In the genomic region with DNA sequence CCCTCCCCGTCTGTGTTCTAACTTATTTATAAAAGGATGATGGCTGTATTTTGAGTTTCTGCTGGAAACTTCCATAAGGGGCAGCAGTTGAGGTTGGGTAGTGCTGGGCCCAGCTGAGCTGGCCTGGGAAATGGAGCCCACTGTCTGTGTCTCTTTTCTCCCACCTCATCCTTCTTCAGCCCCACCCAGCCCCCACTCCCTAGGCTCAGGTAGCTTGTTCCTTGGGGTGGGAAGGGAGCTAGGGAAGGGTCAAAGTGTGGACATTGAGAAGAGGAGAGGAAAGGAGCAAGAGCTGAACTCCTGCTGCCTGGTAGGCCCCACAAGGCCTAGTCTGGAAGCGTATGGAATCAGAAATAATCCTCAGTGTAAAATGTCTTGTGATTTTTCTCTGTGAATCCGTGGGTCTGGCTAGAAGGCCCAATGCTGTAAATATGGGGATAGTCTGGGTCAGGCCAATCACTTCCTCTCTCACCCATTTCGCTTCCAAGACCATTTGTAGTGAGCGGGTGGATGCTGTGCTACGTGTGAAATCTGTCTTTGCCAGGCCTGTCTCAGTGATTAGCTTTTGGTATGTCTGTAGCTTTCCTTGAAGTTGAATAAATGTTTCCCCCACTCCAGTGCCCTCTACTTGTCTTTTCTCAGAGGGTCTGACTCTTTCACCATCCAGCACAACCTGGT, we compare ENCODE assay signal across 19 mouse cellular contexts. TPM values are rescaled to one million over a fixed set of nuclear protein-coding genes. Genes with fewer than 3 reads are reported as not detected.
DNase-seq lines count a peak whose midpoint lies in the region; ATAC-seq and TF ChIP-seq lines count a peak whose summit lies in the region.
"Had no signal": no experiment of that assay in that cellular context is flagged by ENCODE, and none has a peak within 500 bp of the region (broad histone marks: within the 10 kb centered on the region; RNA-seq: fewer than 3 reads in every experiment).

No protein-coding gene starts in this region.

- peak overlapping the region; percentile 62 for H3K4me2 ChIP-seq in hindbrain, embryonic 12.5 days (replicated peaks)
- H3K4me2 ChIP-seq in intestine, embryonic 16.5 days (ENCODE audit: low read depth, low read length), result peak overlapping the region; percentile 79
- H3K4me2 ChIP-seq in neural tube, embryonic 14.5 days (ENCODE audit: low read depth, low read length), result peak overlapping the region; percentile 100
- H3K4me2 ChIP-seq: embryonic facial prominence, embryonic 12.5 days had no signal

- DNase-seq in kidney, adult 2 months, result peak; percentile 33
- no peak for DNase-seq in kidney, adult 11 months
- DNase-seq in layer of hippocampus, adult 11-12 months (ENCODE audit: low spot score), result no peak
- no peak for DNase-seq in gastrocnemius, postnatal 4 days (ENCODE audit: low spot score in 2 of 2)
- no peak for DNase-seq in B cell, adult 2 months
- DNase-seq: adrenal gland, adult 8-10 months; cerebellum, postnatal 14 days; layer of hippocampus, postnatal 36 days had no signal

- H3K27me3 ChIP-seq in kidney, adult 2 months (replicated peaks; ENCODE audit: control insufficient read depth, insufficient read depth, low read length), result no peaks in the 10 kb centered on the region
- H3K27me3 ChIP-seq in hindbrain, embryonic 12.5 days, result peaks cover 97% of the 10 kb centered on the region
- H3K27me3 ChIP-seq in intestine, embryonic 16.5 days (replicated peaks; ENCODE audit: control insufficient read depth, insufficient read depth, low read length), result peaks cover 13% of the 10 kb centered on the region
- no peaks in the 10 kb centered on the region for H3K27me3 ChIP-seq in neural tube, embryonic 14.5 days (ENCODE audit: control insufficient read depth, insufficient read depth, low read length)

- no peak for TF ChIP-seq POLR2A in kidney, adult 2 months (IDR thresholded peaks at IDR 0.05; ENCODE audit: low read depth, low read length)

- H3K27ac ChIP-seq in kidney, adult 2 months (ENCODE audit: insufficient read depth, low read depth, low read length), result peak overlapping the region; percentile 92
- H3K27ac ChIP-seq in hindbrain, embryonic 12.5 days, result peak overlapping the region; percentile 90
- peak overlapping the region; percentile 81 for H3K27ac ChIP-seq in intestine, embryonic 16.5 days (ENCODE audit: low read length)
- H3K27ac ChIP-seq in neural tube, embryonic 14.5 days (ENCODE audit: low read depth, low read length), result peak overlapping the region; percentile 100
- H3K27ac ChIP-seq: embryonic facial prominence, embryonic 12.5 days; forebrain, embryonic 10.5 days; limb, embryonic 12.5 days had no signal

- 40% methylated on average over 6 of the region's 6 CpGs for WGBS in kidney, adult 2 months
- 19% methylated on average over 6 of the region's 6 CpGs for WGBS in hindbrain, embryonic 12.5 days
- 53% methylated on average over 6 of the region's 6 CpGs for WGBS in intestine, embryonic 16.5 days
- WGBS in neural tube, embryonic 14.5 days, result 16% methylated on average over 6 of the region's 6 CpGs

- no peaks in the 10 kb centered on the region for H3K9me3 ChIP-seq in hindbrain, embryonic 12.5 days (replicated peaks)
- H3K9me3 ChIP-seq in intestine, embryonic 16.5 days (ENCODE audit: control insufficient read depth, low read length), result no peaks in the 10 kb centered on the region
- H3K9me3 ChIP-seq in neural tube, embryonic 14.5 days (ENCODE audit: control insufficient read depth, low read length), result no peaks in the 10 kb centered on the region
- H3K9me3 ChIP-seq: embryonic facial prominence, embryonic 12.5 days; forebrain, embryonic 10.5 days; limb, embryonic 12.5 days had no signal

- no peak for ATAC-seq in hindbrain, embryonic 12.5 days (ENCODE audit: low FRiP score)
- ATAC-seq in intestine, embryonic 16.5 days, result no peak
- ATAC-seq in neural tube, embryonic 14.5 days (ENCODE audit: low read depth), result no peak

- no peak for TF ChIP-seq CTCF in kidney, adult 2 months (conservative IDR thresholded peaks at IDR 0.05; ENCODE audit: insufficient read depth, insufficient read length, low read depth, low read length)

- peaks cover 12% of the 10 kb centered on the region; the same call in 1 of the 2 replicates for H3K4me1 ChIP-seq in kidney, adult 2 months (ENCODE audit: control insufficient read depth, insufficient read depth, low read length)
- H3K4me1 ChIP-seq in hindbrain, embryonic 12.5 days, result no peaks in the 10 kb centered on the region; the same call in 1 of the 2 replicates
- H3K4me1 ChIP-seq in intestine, embryonic 16.5 days (ENCODE audit: control insufficient read depth, insufficient read depth, low read length), result peaks cover 28% of the 10 kb centered on the region
- H3K4me1 ChIP-seq in neural tube, embryonic 14.5 days (ENCODE audit: control insufficient read depth, insufficient read depth, low read length), result peaks cover 57% of the 10 kb centered on the region
- H3K4me1 ChIP-seq: embryonic facial prominence, embryonic 12.5 days had no signal

- peak overlapping the region; percentile 73 for H3K9ac ChIP-seq in hindbrain, embryonic 12.5 days
- peak overlapping the region; percentile 81 for H3K9ac ChIP-seq in intestine, embryonic 16.5 days (ENCODE audit: low read depth, low read length)
- peak overlapping the region; percentile 100 for H3K9ac ChIP-seq in neural tube, embryonic 14.5 days (replicated peaks; ENCODE audit: low read depth, low read length)
- H3K9ac ChIP-seq: embryonic facial prominence, embryonic 12.5 days; limb, embryonic 12.5 days had no signal

- peaks cover 2% of the 10 kb centered on the region; the same call in 1 of the 2 replicates for H3K36me3 ChIP-seq in kidney, adult 2 months (ENCODE audit: control insufficient read depth, insufficient read depth, low read length)
- no peaks in the 10 kb centered on the region for H3K36me3 ChIP-seq in hindbrain, embryonic 12.5 days
- H3K36me3 ChIP-seq in intestine, embryonic 16.5 days (ENCODE audit: control insufficient read depth, insufficient read depth, low read length), result no peaks in the 10 kb centered on the region
- peaks cover 37% of the 10 kb centered on the region for H3K36me3 ChIP-seq in neural tube, embryonic 14.5 days (ENCODE audit: control insufficient read depth, insufficient read depth, low read length)
- H3K36me3 ChIP-seq: embryonic facial prominence, embryonic 12.5 days; forebrain, embryonic 10.5 days; limb, embryonic 12.5 days had no signal

- H3K4me3 ChIP-seq in kidney, adult 2 months (ENCODE audit: insufficient read depth, low read depth, low read length), result peak overlapping the region; percentile 57
- peak overlapping the region; percentile 36 for H3K4me3 ChIP-seq in hindbrain, embryonic 12.5 days
- peak overlapping the region; percentile 50 for H3K4me3 ChIP-seq in intestine, embryonic 16.5 days (ENCODE audit: low read length)
- peak overlapping the region; percentile 95 for H3K4me3 ChIP-seq in neural tube, embryonic 14.5 days (ENCODE audit: low read depth, low read length)
- H3K4me3 ChIP-seq: embryonic facial prominence, embryonic 12.5 days; forebrain, embryonic 10.5 days; myocyte had no signal

RNA-seq across cellular contexts. Expression of gene Hoxb5, which starts 2.5 kb away (rescaled TPM):
- polyA plus RNA-seq in kidney, adult 2 months (2012; rRNA removed), result 7.7 and 8.4 TPM in 2 replicates
- 74.3 and 126 TPM in 2 replicates for polyA plus RNA-seq in hindbrain, embryonic 12.5 days (2016; fragmentation: Nextera tagmentation; extraction: Ambion mirVana)
- 26.4 and 28.7 TPM in 2 replicates for polyA plus RNA-seq in intestine, embryonic 16.5 days (2015; fragmentation: Nextera tagmentation; extraction: Ambion mirVana)
- 49.1 and 52.4 TPM in 2 replicates for polyA plus RNA-seq in neural tube, embryonic 14.5 days (2014; fragmentation: Nextera tagmentation; extraction: Ambion mirVana)
- 1 to 10 TPM in 1 of 2 experiments, under 1 TPM in 1; 0.80 to 1.1 TPM for total RNA-seq in gastrocnemius, postnatal 4 days (2021)
- total RNA-seq: layer of hippocampus, postnatal 36 days had no signal
- polyA plus RNA-seq: C2C12; forebrain, embryonic 10.5 days; myocyte had no signal

RNA-seq across cellular contexts. Expression of gene Hoxb4, which starts 12.4 kb away (rescaled TPM):
- polyA plus RNA-seq in kidney, adult 2 months (2012; rRNA removed), result 12.6 and 14.6 TPM in 2 replicates
- 7.7 and 8.1 TPM in 2 replicates for polyA plus RNA-seq in hindbrain, embryonic 12.5 days (2016; fragmentation: Nextera tagmentation; extraction: Ambion mirVana)
- polyA plus RNA-seq in intestine, embryonic 16.5 days (2015; fragmentation: Nextera tagmentation; extraction: Ambion mirVana), result 1.8 and 2.0 TPM in 2 replicates
- 3.4 and 4.1 TPM in 2 replicates for polyA plus RNA-seq in neural tube, embryonic 14.5 days (2014; fragmentation: Nextera tagmentation; extraction: Ambion mirVana)
- under 1 TPM; 0.57 to 0.91 TPM for total RNA-seq in gastrocnemius, postnatal 4 days (2021)
- total RNA-seq: layer of hippocampus, postnatal 36 days had no signal
- polyA plus RNA-seq: forebrain, embryonic 10.5 days; myocyte had no signal

RNA-seq across cellular contexts. Expression of gene Hoxb6, which starts 13.4 kb away (rescaled TPM):
- 62.7 and 67.9 TPM in 2 replicates for polyA plus RNA-seq in kidney, adult 2 months (2012; rRNA removed)
- 60.0 and 64.5 TPM in 2 replicates for polyA plus RNA-seq in hindbrain, embryonic 12.5 days (2016; fragmentation: Nextera tagmentation; extraction: Ambion mirVana)
- 11.1 and 11.3 TPM in 2 replicates for polyA plus RNA-seq in intestine, embryonic 16.5 days (2015; fragmentation: Nextera tagmentation; extraction: Ambion mirVana)
- 138 and 141 TPM in 2 replicates for polyA plus RNA-seq in neural tube, embryonic 14.5 days (2014; fragmentation: Nextera tagmentation; extraction: Ambion mirVana)
- total RNA-seq in gastrocnemius, postnatal 4 days (2021), result 1 to 10 TPM in 1 of 2 experiments, under 1 TPM in 1; 0.62 to 1.3 TPM
- total RNA-seq: granulocyte monocyte progenitor cell, adult 5-6 weeks; layer of hippocampus, postnatal 36 days had no signal
- polyA plus RNA-seq: embryonic facial prominence, embryonic 12.5 days; forebrain, embryonic 10.5 days; heart, embryonic 16.5 days; myocyte had no signal

RNA-seq across cellular contexts. Expression of gene Hoxb3, which starts 17.5 kb away (rescaled TPM):
- polyA plus RNA-seq in kidney, adult 2 months (2012; rRNA removed), result 10.1 and 14.1 TPM in 2 replicates
- polyA plus RNA-seq in hindbrain, embryonic 12.5 days (2016; fragmentation: Nextera tagmentation; extraction: Ambion mirVana), result 15.3 and 19.3 TPM in 2 replicates
- 1.4 and 1.5 TPM in 2 replicates for polyA plus RNA-seq in intestine, embryonic 16.5 days (2015; fragmentation: Nextera tagmentation; extraction: Ambion mirVana)
- 13.5 and 13.9 TPM in 2 replicates for polyA plus RNA-seq in neural tube, embryonic 14.5 days (2014; fragmentation: Nextera tagmentation; extraction: Ambion mirVana)
- 1 to 10 TPM; 1.0 to 1.3 TPM for total RNA-seq in gastrocnemius, postnatal 4 days (2021)
- total RNA-seq: layer of hippocampus, postnatal 36 days had no signal
- polyA plus RNA-seq: C2C12; forebrain, embryonic 10.5 days; myocyte had no signal

RNA-seq across cellular contexts. Expression of gene Hoxb7, which starts 19.2 kb away (rescaled TPM):
- 15.5 and 16.5 TPM in 2 replicates for polyA plus RNA-seq in kidney, adult 2 months (2012; rRNA removed)
- 9.6 and 11.0 TPM in 2 replicates for polyA plus RNA-seq in hindbrain, embryonic 12.5 days (2016; fragmentation: Nextera tagmentation; extraction: Ambion mirVana)
- 10.0 and 11.3 TPM in 2 replicates for polyA plus RNA-seq in intestine, embryonic 16.5 days (2015; fragmentation: Nextera tagmentation; extraction: Ambion mirVana)
- polyA plus RNA-seq in neural tube, embryonic 14.5 days (2014; fragmentation: Nextera tagmentation; extraction: Ambion mirVana), result 120 and 133 TPM in 2 replicates
- total RNA-seq in gastrocnemius, postnatal 4 days (2021), result 1 to 10 TPM; 1.8 to 2.1 TPM
- total RNA-seq: granulocyte monocyte progenitor cell, adult 5-6 weeks; layer of hippocampus, postnatal 36 days had no signal
- polyA plus RNA-seq: embryonic facial prominence, embryonic 12.5 days; forebrain, embryonic 10.5 days; testis, adult 2 months had no signal

Comparison
In these comparisons a context has a peak if more than half of its experiments do, and no peak if none do; other contexts are left out.
1. H3K4me3 ChIP-seq: peak in every context shown above with its lines; median percentile 95 in neural tube, embryonic 14.5 days; 57 in kidney, adult 2 months; 50 in intestine, embryonic 16.5 days; 36 in hindbrain, embryonic 12.5 days.